Mouse (Mus musculus) bone marrow, adult 2 months (tissue): ENCODE results near the gene Dnmbp.

Source experiments
- CTCF ChIP-seq: fragments of 200-500 bp; IDR thresholded peaks from 2 replicates; pipeline ENCODE4 v1.5.1; 2011; ENCODE audit warnings: low read length, control low read depth; ENCODE audit not compliant: control insufficient read depth, insufficient read depth
- POLR2A ChIP-seq: fragments of 200-500 bp; IDR thresholded peaks from 2 replicates; pipeline ENCODE4 v1.6.1; 2011; ENCODE audit warnings: low read depth, mild to moderate bottlenecking, control low read depth, low read length, borderline replicate concordance; ENCODE audit not compliant: control insufficient read depth

- TF ChIP-seq CTCF (no peak), POLR2A (no peak)
Measured at GRCm38 (mm10) chr19:43857347-43857746, 82.6 kb downstream of the Dnmbp start.
